Mouse (Mus musculus) lung, postnatal 0 days (tissue): ENCODE results near the gene Heca.

ENCODE experiments used
- CTCF ChIP-seq: IDR thresholded peaks from 2 replicates; pipeline ENCODE4 v1.5.1; 2016; ENCODE audit warnings: antibody characterized with exemption, mild to moderate bottlenecking
- EP300 ChIP-seq: IDR thresholded peaks from 2 replicates; pipeline ENCODE4 v1.6.1; 2016; ENCODE audit warnings: antibody characterized with exemption, mild to moderate bottlenecking, control low read depth

DNA sequence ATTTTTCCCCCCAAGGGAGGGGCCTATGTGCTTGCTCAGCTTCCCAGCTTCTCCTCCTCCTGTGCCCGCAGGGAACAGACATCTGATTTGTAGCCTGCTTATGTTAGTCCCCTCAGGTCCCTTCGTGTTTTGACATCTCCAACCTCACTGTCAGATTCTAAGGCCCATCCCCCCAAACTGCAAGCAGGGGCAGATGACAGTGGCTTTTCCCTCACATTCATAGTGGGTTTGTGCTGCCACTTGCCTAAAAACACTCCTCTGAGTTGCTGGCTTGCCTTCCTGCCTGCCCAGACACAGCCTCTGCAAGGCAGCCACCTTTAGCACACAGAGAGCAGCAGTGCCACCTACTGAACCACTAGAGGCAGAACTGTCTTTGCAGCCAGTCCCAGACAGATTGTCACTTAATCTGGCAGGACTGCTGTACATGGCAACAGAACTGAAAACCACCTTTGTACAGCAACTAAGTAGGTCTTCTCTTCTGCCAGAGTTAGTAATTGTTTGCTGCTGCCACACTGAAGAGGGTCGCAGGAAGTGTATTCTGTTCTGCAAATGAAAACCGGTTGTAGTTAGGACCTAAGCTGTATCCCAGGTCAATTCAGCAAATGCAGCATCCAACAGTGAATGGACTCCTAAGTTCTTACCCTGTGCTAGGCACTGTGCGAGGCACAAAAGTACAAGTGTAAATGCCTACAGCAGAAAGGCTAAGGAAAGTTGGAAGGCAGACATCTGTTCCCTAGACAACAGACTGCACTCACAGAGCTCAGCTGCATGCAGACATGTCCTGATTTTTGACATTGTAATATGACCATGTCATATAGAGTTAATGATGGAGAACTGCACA, 77.8 kb downstream of the Heca start:
- TF ChIP-seq CTCF, result peak; percentile 97
- no peak for TF ChIP-seq EP300
